Mouse (Mus musculus) liver, postnatal 0 days (tissue): ENCODE data around the gene Satb1. TPM values are rescaled to one million over a fixed set of nuclear protein-coding genes. Genes with fewer than 3 reads are reported as not detected.

Source experiments
- ATAC-seq: fragments of 200-750 bp; cut with Nextera tagmentation; 2 replicates; pipeline ENCODE4 v1.8.0; 2017; ENCODE audit warnings: mild to moderate bottlenecking, moderate library complexity
- DNase-seq: peaks from one replicate; pipeline ENCODE4 v3.0.0-alpha.2; 2016
- H3K27ac ChIP-seq: fragments of 300-500 bp; sonication (generic); 2 replicates; pipeline ENCODE4 v1.5.1; 2014; ENCODE audit warnings: antibody characterized with exemption, moderate library complexity, mild to moderate bottlenecking, low read depth
- H3K27me3 ChIP-seq: fragments of 300-500 bp; sonication (generic); 2 replicates; pipeline ENCODE4 v1.6.1; 2014; ENCODE audit warnings: low read length, control low read depth, mixed read lengths; ENCODE audit not compliant: insufficient read depth
- H3K36me3 ChIP-seq: fragments of 300-500 bp; sonication (generic); replicated peaks from 2 replicates; pipeline ENCODE4 v1.6.1; 2014; ENCODE audit warnings: mild to moderate bottlenecking, control low read depth, low read length, moderate library complexity, mixed read lengths; ENCODE audit not compliant: insufficient read depth
- H3K4me1 ChIP-seq: fragments of 300-500 bp; sonication (generic); 2 replicates; pipeline ENCODE4 v1.6.1; 2014; ENCODE audit warnings: antibody characterized with exemption, mild to moderate bottlenecking, control low read depth; ENCODE audit not compliant: insufficient read depth
- H3K4me2 ChIP-seq: fragments of 300-500 bp; sonication (generic); 2 replicates; pipeline ENCODE4 v1.6.1; 2014; ENCODE audit warnings: low read depth, mild to moderate bottlenecking, low read length, moderate library complexity, mixed read lengths
- H3K4me3 ChIP-seq: fragments of 300-500 bp; sonication (generic); 2 replicates; pipeline ENCODE4 v1.5.1; 2014; ENCODE audit warnings: low read depth, low read length
- H3K9ac ChIP-seq: fragments of 300-500 bp; sonication (generic); replicated peaks from 2 replicates; pipeline ENCODE4 v1.6.1; 2014; ENCODE audit warnings: mild to moderate bottlenecking, moderate library complexity
- H3K9me3 ChIP-seq: fragments of 300-500 bp; sonication (generic); 2 replicates; pipeline ENCODE4 v1.6.1; 2016; ENCODE audit warnings: mild to moderate bottlenecking, control low read depth, low read length, mixed read lengths
- CTCF ChIP-seq: sonication (generic); IDR thresholded peaks from 2 replicates; pipeline ENCODE4 v1.5.1; 2016; ENCODE audit warnings: antibody characterized with exemption, low read depth
- EP300 ChIP-seq: IDR thresholded peaks from 2 replicates; pipeline ENCODE4 v1.6.1; 2016; ENCODE audit warnings: antibody characterized with exemption, low read depth, mild to moderate bottlenecking
- WGBS: fragments of 180-500 bp; shearing (Covaris S2); extraction: QIAGEN DNeasy Blood & Tissue Kit; methylation state at CpG from one replicate; pipeline ENCODE4 v1.1.7; 2014; ENCODE audit not compliant: insufficient replicate concordance; 5-methylcytosine and 5-hydroxymethylcytosine counted together
- polyA plus RNA-seq: library from polyadenylated mRNA; unstranded; fragments of >200 nt; fragmentation: Nextera tagmentation; extraction: Ambion mirVana; gene quantifications from 2 replicates; pipeline ENCODE4 v1.2.1, GENCODE M21; 2015

Gene Satb1
- polyA plus RNA-seq, 1 experiment from 2014 or later: 1.5 TPM

GRCm38 (mm10) chr17:51812261-51812941 lies 20.7 kb downstream of the Satb1 start:
- H3K36me3 ChIP-seq: no peaks in the 10 kb centered on the region
- peaks cover 32% of the 10 kb centered on the region for H3K27me3 ChIP-seq
- TF ChIP-seq CTCF (no peak), EP300 (no peak)
- no peaks in the 10 kb centered on the region for H3K9me3 ChIP-seq
- WGBS: 2% methylated on average over 46 of the region's 48 CpGs
- ATAC-seq: peak; percentile 22
- H3K4me2 ChIP-seq: peak overlapping the region; percentile 89
- H3K4me1 ChIP-seq: peaks cover 5% of the 10 kb centered on the region; the same call in 1 of the 2 replicates
- peak overlapping the region; percentile 69 for H3K4me3 ChIP-seq
- H3K27ac ChIP-seq: peak overlapping the region; percentile 60
- H3K9ac ChIP-seq: peak overlapping the region; percentile 64
- DNase-seq: peak; percentile 28

- TF ChIP-seq CTCF (no peak), EP300 (no peak)
- ATAC-seq: no peak
- H3K27ac ChIP-seq: no peak overlapping the region
- no peak for DNase-seq
- H3K4me1 ChIP-seq: peaks cover 5% of the 10 kb centered on the region; the same call in 1 of the 2 replicates
- peaks cover 32% of the 10 kb centered on the region for H3K27me3 ChIP-seq
- WGBS: under 1% methylated on average over 11 of the region's 11 CpGs
- no peaks in the 10 kb centered on the region for H3K9me3 ChIP-seq
- H3K4me3 ChIP-seq: peak overlapping the region; percentile 69
- H3K9ac ChIP-seq: no peak overlapping the region; the same call in 1 of the 2 replicates
- H3K4me2 ChIP-seq: peak overlapping the region; percentile 89
- no peaks in the 10 kb centered on the region for H3K36me3 ChIP-seq
Observed at GRCm38 (mm10) chr17:51811911-51812260, 21.2 kb downstream of the Satb1 start.

GRCm38 (mm10) chr17:51811086-51811868 lies 21.8 kb downstream of the Satb1 start:
- TF ChIP-seq EP300 (no peak), CTCF (no peak)
- peaks cover 27% of the 10 kb centered on the region for H3K27me3 ChIP-seq
- no peak for ATAC-seq

GRCm38 (mm10) chr17:51807429-51807828 lies 25.7 kb downstream of the Satb1 start:
- Histone ChIP-seq H3K27ac (no peak overlapping the region), H3K4me3 (no peak overlapping the region), H3K36me3 (no peaks in the 10 kb centered on the region), H3K9ac (no peak overlapping the region), H3K9me3 (no peaks in the 10 kb centered on the region), H3K4me2 (no peak overlapping the region), H3K4me1 (peaks cover 2% of the 10 kb centered on the region; the same call in 1 of the 2 replicates), H3K27me3 (peaks cover 10% of the 10 kb centered on the region)
- TF ChIP-seq CTCF (no peak), EP300 (no peak)
- no peak for ATAC-seq
- DNase-seq: no peak
- 79% methylated on average over 5 of the region's 5 CpGs for WGBS

More at GRCm38 (mm10) chr17:51811086-51811868, 21.8 kb downstream of the Satb1 start:
- Histone ChIP-seq H3K36me3 (no peaks in the 10 kb centered on the region), H3K9me3 (no peaks in the 10 kb centered on the region), H3K27ac (no peak overlapping the region), H3K4me3 (peak overlapping the region; percentile 69), H3K4me1 (peaks cover 5% of the 10 kb centered on the region; the same call in 1 of the 2 replicates), H3K9ac (no peak overlapping the region), H3K4me2 (peak overlapping the region; percentile 89)
- no peak for DNase-seq
- 3% methylated on average over 8 of the region's 8 CpGs for WGBS

- Histone ChIP-seq H3K36me3 (no peaks in the 10 kb centered on the region), H3K27me3 (no peaks in the 10 kb centered on the region), H3K9me3 (no peaks in the 10 kb centered on the region), H3K4me1 (no peaks in the 10 kb centered on the region), H3K4me3 (no peak overlapping the region), H3K9ac (no peak overlapping the region), H3K27ac (no peak overlapping the region), H3K4me2 (no peak overlapping the region)
- no peak for TF ChIP-seq EP300
- no peak for TF ChIP-seq CTCF
- DNase-seq (no peak), ATAC-seq (no peak)
- WGBS: 80% methylated on average over 12 of the region's 12 CpGs
Observed at GRCm38 (mm10) chr17:51806124-51806960, 26.7 kb downstream of the Satb1 start.

- Histone ChIP-seq H3K27ac (no peak overlapping the region), H3K36me3 (no peaks in the 10 kb centered on the region), H3K27me3 (no peaks in the 10 kb centered on the region), H3K9ac (no peak overlapping the region), H3K4me1 (no peaks in the 10 kb centered on the region), H3K9me3 (no peaks in the 10 kb centered on the region), H3K4me3 (no peak overlapping the region), H3K4me2 (no peak overlapping the region)
- 80% methylated on average over 6 of the region's 6 CpGs for WGBS
- no peak for TF ChIP-seq CTCF
- no peak for TF ChIP-seq EP300
- no peak for ATAC-seq
- DNase-seq: no peak
Observed at GRCm38 (mm10) chr17:51800208-51800607, 32.9 kb downstream of the Satb1 start.
